Mouse (Mus musculus) C2C12 (cell line): ENCODE measurements at regions not wholly inside any gene's neighbourhood (a gene's known extent, or its start where the extent isn't known, plus 50 kb on each side); places are given as distances from the start of the nearest gene placed in this dataset.

Experiments used
- H3K27me3 ChIP-seq: one replicate; pipeline ENCODE4 v1.6.1; 2011; ENCODE audit not compliant: control insufficient read depth, insufficient read depth, insufficient read length
- H3K36me3 ChIP-seq: one replicate; pipeline ENCODE4 v1.6.1; 2011; ENCODE audit not compliant: control insufficient read depth, insufficient read depth
- H3K4me3 ChIP-seq: one replicate; pipeline ENCODE4 v1.5.1; 2011; ENCODE audit warnings: mild to moderate bottlenecking, control low read depth; ENCODE audit not compliant: poor library complexity, insufficient read depth, severe bottlenecking
- H3K79me2 ChIP-seq: one replicate; pipeline ENCODE4 v1.6.1; 2011; ENCODE audit not compliant: control insufficient read depth, insufficient read depth
- H3K79me3 ChIP-seq: one replicate; pipeline ENCODE4 v1.6.1; 2011; ENCODE audit warnings: low read depth, control low read depth
- H3ac ChIP-seq: one replicate; pipeline ENCODE3; 2011; ENCODE audit warnings: low read depth; ENCODE audit not compliant: control insufficient read depth, insufficient read length
- CEBPB ChIP-seq: IDR thresholded peaks from one replicate; pipeline ENCODE4 v1.6.1; 2011; ENCODE audit warnings: low read depth, mild to moderate bottlenecking, control low read depth, moderate library complexity
- CTCF ChIP-seq: IDR thresholded peaks from one replicate; pipeline ENCODE4 v1.5.1; 2011; ENCODE audit not compliant: control insufficient read depth, insufficient read depth, insufficient read length
- FOSL1 ChIP-seq: IDR thresholded peaks from one replicate; pipeline ENCODE4 v1.8.0; 2011; ENCODE audit warnings: mild to moderate bottlenecking, low read length; ENCODE audit not compliant: poor library complexity, insufficient read depth, severe bottlenecking
- MAX ChIP-seq: IDR thresholded peaks from one replicate; pipeline ENCODE4 v1.6.1; 2011; ENCODE audit warnings: mild to moderate bottlenecking, control low read depth
- MYOD1 ChIP-seq: IDR thresholded peaks from one replicate; pipeline ENCODE4 v1.6.1; 2011; ENCODE audit warnings: low read depth; ENCODE audit not compliant: control insufficient read depth, insufficient read length
- MYOG ChIP-seq: IDR thresholded peaks from one replicate; pipeline ENCODE4 v1.6.1; 2011; ENCODE audit not compliant: control insufficient read depth, insufficient read length; ENCODE audit errors: extremely low read depth
- USF1 ChIP-seq: IDR thresholded peaks from one replicate; pipeline ENCODE4 v1.6.1; 2011; ENCODE audit warnings: low read depth, mild to moderate bottlenecking, control low read depth, moderate library complexity

- Histone ChIP-seq H3K79me3 (no peaks in the 10 kb centered on the region), H3K79me2 (no peaks in the 10 kb centered on the region), H3K4me3 (no peak overlapping the region), H3ac (no peak overlapping the region), H3K27me3 (no peaks in the 10 kb centered on the region), H3K36me3 (no peaks in the 10 kb centered on the region)
- TF ChIP-seq FOSL1 (no peak), MYOG (no peak), USF1 (no peak), CEBPB (no peak), MYOD1 (no peak), CTCF (no peak), MAX (no peak)
Observed at GRCm38 (mm10) chr7:70423524-70424230, 57.1 kb upstream of the Nr2f2 start.

DNA sequence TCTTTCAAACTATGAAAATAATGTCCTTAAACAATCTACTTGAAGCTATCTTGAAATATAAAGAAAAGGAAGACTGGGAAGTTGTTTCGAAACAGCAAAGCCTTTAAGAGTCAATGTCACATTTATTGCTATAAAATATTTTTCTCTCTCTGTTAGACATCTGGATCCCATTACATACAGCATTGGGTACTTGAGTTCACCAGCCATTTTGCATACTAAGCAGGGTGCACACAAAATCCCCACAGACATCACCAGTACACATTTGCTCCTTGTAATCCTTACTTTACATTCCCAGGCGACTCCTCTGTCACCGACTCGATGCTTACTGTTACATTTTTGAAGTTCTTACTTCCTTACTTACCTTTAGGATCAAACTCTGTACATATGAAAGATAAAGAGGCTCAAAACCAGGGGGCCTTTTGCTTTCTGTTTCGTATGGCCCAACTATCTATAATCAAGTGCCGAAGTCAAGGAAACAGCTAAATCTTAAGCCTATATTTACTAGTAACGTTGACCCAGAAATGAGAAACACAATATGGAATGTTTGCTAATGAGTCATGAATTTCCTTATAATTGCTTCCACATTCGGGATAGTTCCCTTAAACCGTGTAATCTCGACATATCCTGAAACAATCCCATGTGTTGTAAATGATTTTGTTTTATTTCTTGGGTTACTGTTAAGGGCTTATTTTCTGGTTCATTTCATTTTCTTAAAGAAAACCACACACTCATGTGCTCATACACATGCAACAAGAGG lies 49.8 kb upstream of the Nr2f2 start:
- Histone ChIP-seq H3K36me3 (no peaks in the 10 kb centered on the region), H3K27me3 (no peaks in the 10 kb centered on the region), H3K79me2 (no peaks in the 10 kb centered on the region), H3ac (no peak overlapping the region), H3K79me3 (no peaks in the 10 kb centered on the region), H3K4me3 (no peak overlapping the region)
- no peak for TF ChIP-seq MYOG
- no peak for TF ChIP-seq MAX
- no peak for TF ChIP-seq USF1
- peak; percentile 10 for TF ChIP-seq CEBPB
